Mouse (Mus musculus) right cerebral cortex, postnatal 14 days (tissue): ENCODE results near the gene Acsm3.

Experiments
- DNase-seq: peaks from one replicate; pipeline ENCODE4 v3.0.0; 2022

Gene Acsm3

GRCm38 (mm10) chr7:119800488-119800887 lies 39.8 kb downstream of the Acsm3 start:
- no peak for DNase-seq

- no peak for DNase-seq
These were observed 40.3 kb downstream of the Acsm3 start for GRCm38 (mm10) chr7:119800991-119801390.

GRCm38 (mm10) chr7:119807396-119807795 lies 46.7 kb downstream of the Acsm3 start:
- no peak for DNase-seq

GRCm38 (mm10) chr7:119808723-119809122 lies 48.0 kb downstream of the Acsm3 start:
- no peak for DNase-seq

GRCm38 (mm10) chr7:119835371-119835770 lies 74.6 kb downstream of the Acsm3 start:
- no peak for DNase-seq

- no peak for DNase-seq
These were observed 75.5 kb downstream of the Acsm3 start for GRCm38 (mm10) chr7:119835996-119836777.
